Mouse (Mus musculus): ENCODE measurements at regions not wholly inside any gene's neighbourhood (a gene's known extent, or its start where the extent isn't known, plus 50 kb on each side); places are given as distances from the start of the nearest gene placed in this dataset.
"Not testable (repeated sequence)": the region's sequence is repeated elsewhere in the genome, so short reads cannot be mapped to it uniquely, and the experiment has no call there.

DNA sequence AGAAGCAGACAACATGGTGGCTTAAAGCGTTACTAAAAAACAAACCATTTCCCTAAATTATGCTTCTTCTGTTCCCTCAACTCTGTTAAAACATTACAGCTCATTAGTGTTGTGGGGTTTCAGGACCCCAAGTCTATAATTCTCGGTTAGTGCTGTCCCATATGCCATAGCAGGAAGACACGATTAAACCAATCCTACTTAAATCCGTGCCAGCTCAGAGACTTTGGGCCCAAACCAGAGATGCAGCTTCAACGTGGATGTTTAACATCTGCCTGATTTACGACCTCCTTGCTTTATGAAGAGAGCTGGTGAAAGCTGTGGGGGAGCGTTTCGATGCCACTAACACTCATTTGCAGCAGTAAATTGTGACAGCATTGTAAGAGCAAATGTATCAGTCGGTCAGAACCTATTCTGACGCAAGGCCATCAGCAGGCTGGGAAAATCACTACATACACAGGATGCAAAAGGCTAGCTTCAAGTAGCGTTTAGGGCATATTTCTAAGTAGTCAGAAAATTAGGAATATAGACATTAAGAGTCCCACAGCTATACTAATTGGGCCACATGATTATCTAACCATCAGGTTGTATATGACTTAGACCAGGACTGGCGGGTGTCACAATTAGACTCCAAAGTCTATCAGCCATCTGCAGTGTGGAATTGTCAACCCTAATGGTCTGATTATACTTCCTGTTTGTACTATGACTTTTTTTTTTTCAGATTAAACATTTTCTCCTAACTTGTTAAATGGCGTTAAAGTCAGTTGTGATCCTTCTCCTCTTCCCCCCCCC is 333.1 kb upstream of the Gm6657 start:
- no peak for DNase-seq

DNA sequence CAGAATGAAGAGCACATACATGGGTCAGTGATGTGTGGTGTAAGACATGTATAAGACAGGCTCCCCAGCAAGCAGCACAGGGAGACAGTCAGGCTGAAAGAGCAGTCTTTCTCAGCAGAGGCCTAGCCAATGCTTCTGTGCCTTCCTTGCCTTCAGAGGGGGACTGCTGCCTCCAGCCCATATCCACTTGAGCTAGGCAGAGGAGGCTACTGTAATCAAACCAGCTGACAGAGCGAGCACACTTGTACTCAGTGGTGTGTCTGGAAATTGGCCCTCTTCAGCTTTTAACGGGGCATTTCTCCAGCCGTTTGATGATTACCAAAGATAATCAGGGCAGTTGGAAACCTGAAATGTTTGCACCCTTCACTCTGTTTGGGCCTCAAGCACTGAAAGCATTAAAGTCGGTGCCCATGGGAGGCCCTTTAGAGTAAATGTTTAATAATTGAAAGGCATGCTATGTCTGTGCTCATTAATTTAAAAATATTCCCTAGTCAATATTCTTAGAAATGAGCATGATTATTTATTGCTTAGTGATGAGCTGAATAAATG is 326.0 kb upstream of the Gm6657 start:
- DNase-seq = no peak

DNA sequence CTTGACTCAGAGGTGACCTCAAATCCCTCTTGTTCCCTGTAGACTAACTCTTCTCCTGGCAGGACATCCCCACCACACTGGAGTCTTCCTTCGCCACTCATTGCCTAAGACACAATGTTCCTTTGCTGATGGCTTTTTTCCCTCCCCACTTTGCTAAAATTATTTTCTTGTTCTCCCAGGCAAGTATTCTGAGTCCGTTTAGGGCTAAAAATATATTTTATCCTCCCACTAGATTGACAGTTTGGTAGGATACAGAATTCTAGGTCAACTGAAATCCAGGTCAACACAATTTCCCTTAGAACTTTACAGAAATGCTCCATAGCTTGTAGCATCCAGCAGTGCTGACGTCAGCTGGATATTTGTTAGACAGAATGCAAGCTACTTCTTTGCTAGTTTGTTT is 324.7 kb upstream of the Gm6657 start:
- no peak for DNase-seq

DNA sequence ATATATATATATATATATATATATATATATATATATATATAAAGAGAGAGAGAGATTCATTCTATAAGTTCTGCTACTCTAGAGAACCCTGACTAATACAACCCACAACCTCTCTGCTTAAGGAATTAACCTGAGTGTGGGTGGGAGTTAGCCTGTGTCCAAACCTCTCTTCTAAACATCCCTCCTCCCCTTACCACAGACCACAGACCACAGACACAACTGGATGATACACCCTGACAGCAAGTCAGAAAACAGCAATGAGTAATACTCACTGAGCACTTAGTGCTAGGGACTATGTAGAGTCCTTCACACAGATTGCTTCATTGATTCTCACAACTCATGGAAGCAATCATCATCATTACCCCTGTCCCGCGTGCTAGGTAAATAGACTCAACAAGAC is 306.7 kb upstream of the Gm6657 start:
- no peak for DNase-seq

DNA sequence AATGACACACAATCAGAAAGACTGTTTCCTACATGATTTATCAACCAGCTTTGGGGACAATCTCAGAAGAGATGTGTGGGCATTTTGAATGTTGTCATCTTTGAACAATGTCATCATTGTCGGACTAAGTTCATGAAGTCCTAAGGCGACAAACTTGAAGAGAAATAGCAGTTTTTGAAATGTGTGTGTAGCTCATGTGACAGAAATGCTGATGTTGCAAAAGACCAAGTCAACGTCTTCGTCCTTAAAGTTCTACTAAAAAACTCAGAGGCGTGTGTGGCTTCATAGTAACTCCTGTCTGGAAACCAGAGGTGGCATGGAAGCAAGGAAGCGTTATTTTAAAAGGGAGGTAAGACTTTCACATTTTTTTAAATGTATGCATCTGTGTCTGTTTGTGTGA is 302.6 kb upstream of the Gm6657 start:
- DNase-seq = no peak

DNA sequence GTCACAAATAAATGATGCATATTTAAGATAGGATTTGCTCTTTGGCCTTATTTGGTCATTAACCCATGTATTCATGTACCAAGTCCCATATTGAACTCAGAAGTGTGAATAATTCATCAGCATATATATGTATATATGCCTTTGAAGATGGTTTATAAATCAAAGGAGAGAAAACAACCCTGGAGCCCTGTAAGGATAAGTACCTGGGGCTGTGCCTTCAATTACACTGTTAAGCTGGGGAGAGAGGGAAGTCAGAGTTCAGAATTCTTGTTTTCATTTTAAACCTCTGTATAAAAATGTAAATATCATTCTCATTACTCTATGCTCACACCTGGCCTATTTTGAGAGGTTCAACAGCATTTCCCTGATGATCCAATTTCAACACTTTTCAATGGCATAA is 299.8 kb upstream of the Gm6657 start:
- DNase-seq = no peak

DNA sequence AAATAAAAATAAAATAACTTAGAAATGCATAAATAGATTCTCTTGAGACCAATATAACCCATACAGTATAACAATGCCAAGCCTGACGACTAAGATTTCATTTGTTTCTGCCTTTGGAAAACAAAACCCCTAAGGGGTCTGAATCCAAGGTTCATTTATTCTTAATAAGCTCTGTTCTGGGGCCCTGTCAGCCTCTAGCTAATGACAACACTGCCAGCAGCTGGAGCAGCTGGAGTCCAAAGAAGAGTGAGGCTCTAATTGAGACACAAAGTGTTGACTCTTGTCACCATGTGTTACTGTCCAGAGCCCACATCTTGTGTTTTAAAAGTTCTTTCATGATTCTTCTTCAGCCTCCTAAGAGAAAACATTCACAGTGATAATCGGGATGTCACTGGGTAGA is 298.5 kb upstream of the Gm6657 start:
- no peak for DNase-seq

DNA sequence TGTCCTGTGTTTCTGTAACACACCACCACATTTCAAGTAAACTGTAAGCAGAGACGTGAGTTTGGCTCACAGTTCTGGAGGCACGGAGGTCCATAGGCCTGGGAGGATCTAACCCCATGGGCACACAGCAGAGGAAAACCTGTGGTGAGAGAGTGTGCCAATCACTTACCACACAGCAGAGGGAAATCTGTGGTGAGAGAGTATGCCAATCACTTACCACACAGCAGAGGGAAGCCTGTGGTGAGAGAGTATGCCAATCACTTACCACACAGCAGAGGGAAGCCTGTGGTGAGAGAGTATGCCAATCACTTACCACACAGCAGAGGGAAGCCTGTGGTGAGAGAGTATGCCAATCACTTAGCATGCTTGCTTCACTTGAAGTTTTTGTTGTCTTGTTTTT is 295.1 kb upstream of the Gm6657 start:
- DNase-seq = not testable (repeated sequence)

DNA sequence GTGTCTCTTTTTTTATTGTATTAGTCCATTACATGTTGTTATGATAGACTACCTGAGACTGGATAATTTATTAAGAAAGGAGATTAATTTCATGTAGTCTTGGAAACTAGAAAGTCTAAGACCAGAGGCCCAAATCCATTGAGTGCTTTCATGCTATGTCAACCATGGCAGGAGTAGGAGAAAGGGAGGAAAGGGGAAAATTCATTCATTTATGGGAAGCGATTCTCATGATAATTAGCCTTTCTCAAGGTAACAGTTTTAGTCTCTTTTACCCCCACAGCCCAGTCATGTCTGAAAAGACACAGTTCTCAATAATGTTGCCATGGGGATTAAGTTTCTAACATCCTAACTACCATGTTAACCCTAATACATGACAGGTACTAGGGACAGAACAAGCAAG is 292.8 kb upstream of the Gm6657 start:
- no peak for DNase-seq

DNA sequence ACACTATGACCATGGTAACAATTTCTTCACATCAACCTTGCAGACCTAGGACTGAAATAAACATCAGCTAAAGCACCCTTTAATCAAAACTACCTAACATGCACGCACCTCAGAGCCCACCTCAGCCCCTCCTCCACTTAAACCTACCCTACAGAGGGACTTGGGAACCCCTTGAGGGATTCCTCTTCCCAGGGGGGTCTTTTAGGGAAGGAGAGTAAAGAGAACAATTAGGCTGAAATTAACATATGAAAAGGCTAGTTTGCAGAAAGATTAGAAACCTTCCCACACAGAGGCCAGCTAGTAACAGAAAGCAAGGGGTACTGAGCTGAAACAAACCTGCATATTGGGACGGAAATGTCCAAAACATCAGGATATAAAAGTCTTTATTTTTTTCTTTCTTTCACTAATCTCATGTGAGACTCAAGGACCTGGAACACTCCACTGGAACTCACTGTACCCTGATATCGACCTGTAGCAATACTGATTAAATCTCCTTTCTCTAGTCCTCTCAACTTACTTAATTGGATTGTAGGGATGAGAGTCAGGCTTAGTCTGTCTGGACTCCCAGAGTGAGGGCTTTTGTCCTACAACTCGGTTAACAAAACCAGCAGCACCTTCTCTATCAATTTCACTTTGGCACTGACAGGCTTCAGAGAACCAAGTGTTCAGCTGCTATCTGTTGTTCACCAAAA is 281.0 kb upstream of the Gm6657 start:
- DNase-seq = no peak

DNA sequence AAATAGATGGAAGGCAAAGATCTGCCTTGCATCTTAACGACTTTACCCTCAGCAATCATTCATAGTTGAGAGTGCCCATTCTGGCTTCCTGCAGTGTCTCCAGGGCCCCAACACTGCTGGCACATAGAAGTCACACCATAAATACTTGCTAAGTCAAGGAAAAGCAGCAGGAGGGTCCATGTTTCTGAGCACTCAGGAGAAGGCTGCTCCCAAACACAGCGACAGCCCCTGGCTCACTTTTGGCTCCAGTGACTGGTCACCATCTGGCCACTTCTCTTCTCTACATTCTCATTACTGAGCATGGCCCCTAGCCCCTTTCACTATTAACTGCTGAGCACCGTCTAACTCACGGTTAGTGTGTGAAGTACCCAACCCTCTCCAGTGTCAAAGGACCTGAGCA is 265.3 kb upstream of the Gm6657 start:
- DNase-seq = no peak

DNA sequence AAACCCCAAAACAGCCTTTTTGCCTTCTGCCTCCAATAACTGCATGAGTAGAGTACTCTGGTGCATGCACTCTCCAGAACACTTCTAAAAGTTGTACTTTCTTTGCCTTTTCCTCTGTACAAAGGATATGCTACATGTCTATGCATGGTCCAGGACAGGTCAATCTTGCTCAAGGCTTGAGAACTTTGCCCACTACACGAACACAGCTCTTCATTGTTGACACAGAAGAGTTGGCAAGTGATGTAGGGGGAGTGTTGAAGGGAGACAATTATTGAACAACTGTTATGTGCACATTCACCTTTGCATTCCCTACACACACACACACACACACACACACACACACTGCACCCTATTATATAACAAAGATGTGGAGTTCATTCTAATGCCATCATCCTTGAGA is 264.5 kb upstream of the Gm6657 start:
- DNase-seq = no peak

DNA sequence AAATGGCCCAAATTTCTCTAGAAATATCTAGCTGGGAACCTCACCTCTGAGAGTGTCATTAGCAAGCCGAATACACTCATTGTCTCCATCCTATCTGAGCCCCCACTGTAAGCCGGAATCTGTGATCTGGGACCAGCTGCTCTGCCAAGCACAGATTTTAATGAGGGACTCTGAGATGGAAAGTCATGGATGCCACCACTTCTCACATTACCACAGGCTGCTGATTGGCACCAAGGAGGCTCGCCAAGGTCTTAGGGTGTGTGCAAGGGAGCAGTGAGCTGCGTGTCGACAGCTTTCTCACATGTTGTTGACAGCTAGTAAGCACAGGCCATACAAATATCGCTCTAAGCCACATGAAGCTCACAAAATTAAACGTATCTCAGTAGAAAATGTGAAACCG is 250.1 kb upstream of the Gm6657 start:
- no peak for DNase-seq

DNA sequence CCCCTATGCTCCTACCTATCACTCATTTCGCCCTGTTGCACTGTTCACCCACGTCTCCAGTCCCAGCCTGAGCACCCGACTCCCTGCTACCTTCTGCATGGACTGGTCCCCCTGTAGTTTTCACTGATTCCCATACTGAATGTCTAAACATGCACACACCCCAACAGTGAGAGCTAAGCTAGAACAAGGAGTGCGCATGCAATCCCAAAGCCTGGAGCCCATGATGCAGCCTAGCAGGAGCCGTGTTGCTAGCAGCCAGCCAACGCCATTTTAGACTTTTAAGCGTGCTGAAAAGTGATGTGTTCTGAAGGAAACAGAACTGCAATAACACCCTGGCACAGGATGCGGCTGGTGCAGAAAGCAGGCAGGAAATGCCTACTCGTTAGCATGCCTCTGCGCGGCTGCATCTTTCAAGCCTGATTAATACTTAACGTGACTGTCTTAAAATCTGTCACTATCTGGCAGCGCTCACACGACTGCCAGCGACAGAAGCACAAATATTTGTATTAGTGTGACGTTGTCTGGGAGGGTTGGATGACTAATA is 244.5 kb upstream of the Gm6657 start:
- no peak for DNase-seq

DNA sequence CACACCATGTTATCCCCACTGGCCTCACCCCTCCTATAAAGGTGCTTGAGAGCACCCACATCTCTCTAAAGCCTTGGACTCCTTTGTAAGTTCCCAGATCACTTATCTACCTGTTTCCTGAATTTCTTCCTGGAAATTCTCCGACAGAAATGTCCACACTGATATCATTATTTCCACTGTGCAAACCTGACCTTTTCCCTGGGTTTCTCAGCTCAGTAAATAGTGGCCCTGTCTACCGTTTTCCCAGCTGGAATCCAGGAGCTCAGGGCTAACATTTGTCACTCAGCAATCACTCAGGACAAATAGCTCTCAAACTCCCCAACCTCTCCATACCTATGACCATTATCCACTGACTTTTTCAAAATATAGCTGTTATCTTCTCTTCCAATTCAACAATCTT is 241.6 kb upstream of the Gm6657 start:
- DNase-seq = no peak

DNA sequence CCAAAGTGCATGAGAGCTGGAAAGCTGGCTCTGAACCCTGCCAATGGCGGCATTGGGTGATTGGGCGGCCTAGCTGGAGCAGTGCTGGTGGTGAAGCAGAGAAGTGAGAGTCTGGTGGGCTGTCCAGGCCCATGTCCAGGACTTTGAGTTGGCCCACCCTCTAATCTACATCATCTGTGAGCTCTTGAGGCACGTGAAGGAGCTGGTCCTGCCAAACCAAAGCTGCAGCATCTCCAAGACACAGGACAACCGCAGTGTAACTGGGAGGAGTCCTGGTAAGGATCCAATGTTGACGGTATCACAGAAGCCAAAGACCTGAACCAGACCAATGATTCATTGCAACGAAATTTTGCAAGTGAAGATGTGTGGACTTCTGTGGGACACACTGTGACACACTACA is 231.4 kb upstream of the Gm6657 start:
- no peak for DNase-seq

DNA sequence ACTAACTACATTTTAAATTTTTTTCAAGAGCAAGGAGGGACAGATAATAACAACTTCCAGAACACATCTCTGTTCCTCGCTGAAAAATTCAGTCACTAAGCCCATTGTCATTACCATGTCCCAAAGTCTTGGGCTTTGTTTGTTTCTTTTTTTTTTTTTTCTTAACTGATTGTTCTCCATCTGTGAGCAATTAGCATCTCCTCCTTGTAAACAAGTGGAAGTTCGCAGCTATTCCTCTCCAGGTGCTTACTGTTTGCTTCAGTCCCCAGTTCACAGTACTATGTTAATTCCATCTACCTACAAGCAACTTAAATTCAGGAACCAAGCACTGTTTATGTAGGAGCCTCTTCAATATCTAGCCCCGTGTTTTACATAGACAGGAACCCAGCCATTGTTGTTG is 225.5 kb upstream of the Gm6657 start:
- DNase-seq = no peak

DNA sequence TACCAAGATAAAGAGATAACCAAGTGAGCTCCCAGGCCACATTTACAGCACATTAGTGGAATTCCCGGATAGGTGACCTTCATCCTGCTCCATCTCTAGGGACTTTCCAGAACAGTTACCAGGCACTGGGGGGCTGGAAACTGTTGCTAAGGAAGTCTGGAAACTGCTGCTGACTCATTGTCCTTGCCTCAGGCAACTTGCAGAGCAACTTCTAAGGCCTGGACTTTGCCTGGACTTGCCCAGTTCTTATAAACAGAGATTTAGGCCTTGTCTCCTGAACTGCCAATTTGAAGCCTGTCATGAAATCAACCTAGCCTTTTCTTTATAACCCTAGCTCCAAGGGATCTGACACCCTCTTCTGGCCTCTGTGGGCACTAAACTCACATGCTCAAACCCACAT is 224.0 kb upstream of the Gm6657 start:
- DNase-seq = no peak

DNA sequence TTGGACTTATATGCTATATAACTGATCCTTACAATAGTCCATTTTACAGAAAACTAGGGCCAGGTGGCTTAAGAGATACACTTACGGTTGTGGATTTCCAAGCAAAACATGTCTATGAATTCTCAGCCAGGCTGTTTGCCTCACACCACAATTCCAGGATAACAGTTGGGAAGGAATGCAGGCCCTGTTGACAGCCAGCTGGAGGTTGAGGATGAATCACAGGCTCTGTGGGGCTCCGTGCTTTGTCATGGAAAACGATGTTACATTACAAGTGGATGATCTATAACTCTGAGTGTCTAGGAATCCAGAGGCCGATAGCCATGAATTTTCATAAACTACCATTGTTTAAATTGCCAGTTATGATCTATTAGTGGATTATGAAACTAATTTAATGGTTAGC is 221.9 kb upstream of the Gm6657 start:
- no peak for DNase-seq

DNA sequence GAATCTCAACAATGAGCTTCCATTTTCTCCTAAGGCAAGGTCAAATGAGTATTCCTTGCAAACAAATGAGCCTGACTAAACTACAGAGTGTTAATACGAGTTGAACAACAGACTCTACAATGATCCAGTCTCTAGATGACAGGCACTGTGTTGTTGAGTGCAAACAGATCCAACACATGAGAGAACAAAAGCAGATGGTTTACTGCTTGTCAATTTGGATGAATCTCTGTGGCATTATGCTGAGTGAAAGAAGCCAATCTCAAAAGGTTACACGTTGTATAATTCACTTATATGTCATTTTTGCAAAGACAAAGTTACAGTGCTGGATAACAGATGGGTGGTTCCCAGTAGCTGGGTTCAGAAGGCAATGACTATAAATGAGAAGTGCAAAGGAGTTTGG is 217.1 kb upstream of the Gm6657 start:
- DNase-seq = no peak

DNA sequence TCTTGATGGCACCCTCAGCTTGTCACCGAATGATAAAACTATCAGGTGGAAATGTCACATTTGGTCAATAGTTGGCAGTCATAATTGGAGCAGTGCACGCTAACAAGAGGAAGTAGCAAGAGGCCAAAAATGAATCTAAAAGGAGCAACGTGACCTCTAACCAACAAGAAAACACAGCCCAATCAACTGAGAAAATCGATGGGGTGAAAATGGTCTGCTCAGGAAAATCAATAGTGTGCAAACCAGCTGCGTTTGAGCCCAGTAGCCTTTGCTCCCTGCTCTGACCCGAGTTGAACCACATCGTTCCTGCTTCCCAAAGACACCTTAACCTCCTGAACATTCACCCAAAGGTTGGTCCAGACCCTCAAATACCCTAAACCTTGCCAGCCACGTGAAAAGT is 207.3 kb upstream of the Gm6657 start:
- DNase-seq = no peak

DNA sequence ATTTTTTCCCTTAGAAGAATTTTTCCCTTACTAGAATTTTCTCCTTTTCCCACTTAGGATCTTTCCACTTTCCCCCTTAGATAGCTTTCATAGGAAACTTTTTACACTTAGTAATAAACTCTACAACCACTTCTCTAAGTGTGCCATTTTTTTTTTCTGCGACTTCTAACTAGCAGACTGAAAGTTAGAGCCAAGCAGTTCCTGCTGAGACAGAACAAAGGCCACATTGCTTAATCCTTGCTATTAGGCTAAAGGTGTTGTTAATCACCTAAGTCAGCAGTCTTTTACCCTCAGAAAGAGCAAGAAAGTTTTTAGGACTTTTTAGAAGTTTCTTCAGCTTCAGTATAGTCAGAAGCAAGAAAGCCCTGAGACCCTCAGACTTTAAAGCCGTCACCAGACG is 204.3 kb upstream of the Gm6657 start:
- DNase-seq = no peak

DNA sequence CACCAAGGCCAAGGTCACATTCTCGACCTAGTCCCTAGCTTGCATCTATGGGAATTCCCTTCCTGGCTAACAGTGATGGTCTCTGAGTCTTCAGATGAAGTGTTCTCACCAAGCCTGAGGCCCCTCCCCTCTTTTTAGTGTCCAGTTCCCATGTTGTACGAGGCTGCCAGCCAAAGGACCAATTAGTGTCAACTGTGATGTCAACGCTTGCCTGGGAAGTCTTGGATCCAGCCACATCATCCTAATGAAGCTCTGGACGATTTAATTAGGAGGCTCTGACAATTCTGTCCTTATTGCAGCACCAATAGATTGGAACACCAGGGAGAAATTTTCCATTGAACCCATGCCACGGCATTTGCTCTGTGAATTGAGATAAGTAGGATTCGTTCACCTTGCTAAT is 202.4 kb upstream of the Gm6657 start:
- DNase-seq = no peak

DNA sequence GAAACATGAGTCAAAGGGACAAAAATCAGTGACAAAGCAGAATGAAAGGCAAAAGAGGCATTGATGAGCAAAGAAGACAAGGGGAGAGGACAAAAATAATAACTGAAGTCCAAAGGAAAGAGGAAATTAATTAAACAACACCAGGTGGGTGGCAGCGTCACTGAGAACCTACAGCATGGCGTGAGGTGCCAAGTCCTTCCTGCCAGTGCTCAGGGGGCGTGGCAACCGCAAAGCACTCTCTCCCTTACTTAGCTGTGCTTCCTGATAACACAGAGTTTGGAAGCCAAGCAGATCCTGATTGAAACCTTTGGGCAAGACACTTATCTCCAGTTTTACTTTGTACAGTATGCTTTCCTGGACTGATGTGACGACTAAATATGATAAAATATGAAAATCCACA is 199.9 kb upstream of the Gm6657 start:
- DNase-seq = peak; percentile 2 to 13

All from B cell, adult 2 months (primary cell).